13 mouse cellular contexts compared by ENCODE assay signal in the genomic region with DNA sequence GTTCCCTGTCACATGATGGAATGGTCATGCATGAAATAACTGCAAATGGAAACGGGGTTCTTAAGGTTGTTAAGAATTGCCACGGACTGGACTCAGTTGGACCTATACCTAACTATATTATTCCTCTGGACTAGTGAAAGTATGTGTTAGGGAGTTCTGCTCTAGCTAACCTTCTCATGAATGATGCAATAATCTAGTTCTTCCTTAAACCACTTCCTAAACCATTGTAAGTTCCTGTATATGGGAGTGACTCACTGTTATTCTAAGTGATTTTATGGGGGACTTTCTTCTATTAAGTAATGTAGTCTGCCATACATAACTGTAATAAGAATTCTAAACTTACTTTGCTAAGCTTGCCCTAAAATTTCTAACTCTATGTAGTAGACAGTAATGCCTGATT.
"Had no signal": no experiment of that assay in that cellular context is flagged by ENCODE, and none has a peak within 500 bp of the region (broad histone marks: within the 10 kb centered on the region; RNA-seq: fewer than 3 reads in every experiment).

No protein-coding gene starts in this region.

- DNase-seq: kidney, adult 8-10 months; kidney, postnatal 10 days; kidney, postnatal 36 days; layer of hippocampus, postnatal 36 days; liver, embryonic 13.5 days; lung, embryonic 14.5 days; retina, postnatal 1 day; thymus, adult 2 months; thymus, postnatal 14 days; thymus, postnatal 4 days had no signal

- ATAC-seq: intestine, postnatal 0 days; lung, postnatal 0 days; midbrain, embryonic 15.5 days had no signal
